Mouse (Mus musculus) left cerebral cortex, adult 2 months (tissue): ENCODE data around the gene Tfe3. TPM values are rescaled to one million over a fixed set of nuclear protein-coding genes. Genes with fewer than 3 reads are reported as not detected.
"Not testable (repeated sequence)": the region's sequence is repeated elsewhere in the genome, so short reads cannot be mapped to it uniquely, and the experiment has no call there.

Source experiments
- DNase-seq, 2 experiments: peaks; one replicate each; pipeline ENCODE4 v3.0.0; 2021 to 2022; ENCODE audit warnings: low spot score in 2 of 2, mixed read lengths in 1 of 2; ENCODE audit errors: extremely low spot score in 1 of 2
- H3K27ac ChIP-seq: fragments of 200-600 bp; 2 replicates; pipeline ENCODE4 v1.8.1; 2022
- H3K4me3 ChIP-seq: fragments of 200-600 bp; 2 replicates; pipeline ENCODE4 v1.8.1; 2022
- CTCF ChIP-seq: fragments of 200-600 bp; IDR thresholded peaks from 2 replicates; pipeline ENCODE4 v1.8.1; 2022; ENCODE audit warnings: antibody characterized with exemption, mild to moderate bottlenecking, moderate library complexity
- intact Hi-C: fragments of 180-260 bp; cut with DNase I; formaldehyde crosslinking; loops from one replicate; pipeline ENCODE4 v1.15.1; 2025
- microRNA-seq, 2 experiments: library from miRNA; unstranded; fragments of <30 nt; microRNA quantifications; one replicate each; pipeline ENCODE4 v1.2.0; 2021
- total RNA-seq, 2 experiments: library from RNA; stranded (reverse); gene quantifications; 2 replicates each; pipeline ENCODE4 v1.2.3; 2021

Tfe3 gene
- total RNA-seq, 2 experiments from 2014 or later = 30.9 to 35.1 TPM

DNA sequence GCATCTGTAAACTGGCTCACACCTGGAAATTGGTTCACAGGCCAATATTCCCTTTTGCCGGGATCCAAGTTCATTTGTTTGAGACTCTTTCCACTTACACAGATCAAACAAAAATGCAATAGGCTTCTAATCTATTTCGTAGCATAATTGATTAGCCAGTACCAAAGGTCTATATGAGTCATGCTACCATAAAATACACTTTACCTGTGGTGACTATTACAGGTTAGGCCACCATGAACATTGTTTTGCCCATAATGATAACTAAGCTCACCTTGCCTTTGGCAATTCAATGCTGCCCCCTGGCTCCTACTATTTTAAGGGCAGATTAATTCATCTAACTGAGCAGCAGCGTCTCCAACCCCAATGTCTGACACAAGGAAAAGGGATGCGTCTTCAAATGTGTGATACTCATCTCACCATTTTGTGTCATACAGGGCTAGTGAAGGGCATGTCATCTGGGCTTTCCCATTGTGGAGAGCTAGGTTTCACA is 20.3 kb downstream of the Tfe3 start:
- Histone ChIP-seq H3K4me3 (no peak overlapping the region), H3K27ac (no peak overlapping the region)
- intact Hi-C loops = no loop called here
- no peak for DNase-seq
- TF ChIP-seq CTCF = no peak

DNA sequence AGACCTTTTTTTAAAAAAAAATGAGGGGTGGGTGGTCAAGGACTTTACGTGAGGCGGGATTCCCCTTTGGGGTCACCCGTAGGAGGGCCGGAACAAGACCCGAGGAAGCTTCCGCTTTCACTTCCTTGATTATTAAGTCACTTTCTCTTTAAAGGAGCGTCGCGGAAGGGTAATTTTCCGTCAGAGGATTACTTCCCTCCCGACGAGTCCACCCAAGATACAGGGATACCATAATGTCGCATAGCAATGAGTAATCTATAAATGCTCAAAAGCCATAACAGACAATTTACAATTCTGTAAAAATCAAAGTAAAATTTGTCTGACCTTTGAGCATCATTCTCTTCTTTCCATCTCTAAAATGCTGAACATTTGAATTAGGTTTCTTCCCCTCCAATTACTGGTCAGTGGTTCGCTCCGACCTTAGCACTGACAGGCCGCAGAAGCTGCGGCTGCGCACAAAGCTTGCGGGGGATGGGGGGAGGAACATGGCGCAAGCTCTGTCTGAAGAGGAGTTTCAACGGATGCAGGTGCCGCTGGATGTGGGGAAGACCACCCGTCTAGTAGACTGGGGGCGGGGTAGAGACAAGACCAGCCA is 27.3 kb downstream of the Tfe3 start, which contains the start of gene Gripap1:
Gene Gripap1, plus strand, starts transcription at position 224 of the 595 bp plus-strand sequence.
- peak; percentile 67 to 72 for DNase-seq
- no peak for TF ChIP-seq CTCF
- Histone ChIP-seq H3K4me3 (peak within 1 kb of the TSS; percentile 64), H3K27ac (peak within 1 kb of the TSS; percentile 90)
- intact Hi-C loops = no loop called here

DNA sequence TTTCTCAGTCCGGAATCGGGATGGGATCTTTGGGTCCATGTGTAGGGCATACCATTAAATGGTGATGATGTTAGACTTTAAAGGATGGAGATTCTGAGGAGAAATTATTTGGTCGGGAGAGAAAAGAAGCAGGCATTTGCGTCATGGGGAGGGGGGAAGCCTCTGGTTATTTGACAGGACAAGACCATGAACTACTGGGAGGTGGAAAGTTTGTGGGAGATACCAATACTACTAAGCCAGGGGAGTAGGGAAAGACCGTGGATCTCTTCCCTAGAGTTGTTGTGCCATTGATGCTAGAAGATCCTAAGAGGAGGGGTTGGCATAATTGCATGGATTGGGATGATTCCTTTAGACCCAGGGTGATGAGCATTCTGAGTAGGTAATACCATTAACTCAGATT is 27.9 kb downstream of the Tfe3 start:
- DNase-seq = no peak
- peak overlapping the region; percentile 64 for H3K4me3 ChIP-seq
- intact Hi-C loops = no loop called here
- H3K27ac ChIP-seq = peak overlapping the region; percentile 90
- TF ChIP-seq CTCF = no peak

DNA sequence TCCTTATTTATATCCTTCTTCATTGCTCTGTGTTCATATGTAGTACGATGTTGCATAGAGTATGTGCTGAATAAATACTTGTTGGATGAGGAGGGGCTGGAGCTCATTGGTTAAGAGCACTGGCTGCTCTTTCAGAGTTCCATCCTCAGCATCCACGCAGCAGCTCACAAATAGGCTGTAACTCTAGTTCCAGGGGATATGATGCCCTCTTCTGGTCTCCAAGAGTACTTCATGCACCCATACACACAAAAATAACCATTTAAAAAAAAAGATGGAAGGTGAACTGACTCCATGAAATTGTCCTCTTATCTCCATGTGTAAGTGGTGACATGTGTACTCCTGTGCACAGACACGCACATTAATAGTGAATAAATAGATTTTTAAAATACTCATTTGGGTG is 31.0 kb downstream of the Tfe3 start:
- Histone ChIP-seq H3K27ac (no peak overlapping the region), H3K4me3 (no peak overlapping the region)
- intact Hi-C loops = no loop called here
- peak; percentile 43 for TF ChIP-seq CTCF
- DNase-seq = no peak

DNA sequence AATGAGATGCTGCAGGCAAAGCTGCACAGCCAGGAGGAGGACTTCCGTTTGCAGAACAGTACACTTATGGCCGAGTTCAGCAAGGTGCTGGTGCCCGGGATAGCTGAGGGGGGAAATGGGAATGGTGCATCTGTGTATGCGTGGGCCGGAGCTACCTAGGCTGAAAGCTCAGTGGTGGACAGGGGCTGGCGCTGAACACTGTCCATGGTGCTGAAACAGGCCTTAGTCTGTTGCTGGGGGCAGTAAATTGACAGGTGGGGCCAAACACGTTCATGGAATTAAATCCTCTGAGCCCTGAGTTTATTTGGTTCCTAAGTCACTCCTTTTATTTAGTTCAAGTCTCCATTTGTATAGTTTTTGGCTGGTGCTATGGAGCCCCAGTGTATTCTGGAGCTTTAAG is 32.7 kb downstream of the Tfe3 start:
- Histone ChIP-seq H3K4me3 (no peak overlapping the region), H3K27ac (no peak overlapping the region)
- no peak for TF ChIP-seq CTCF
- no peak for DNase-seq
- intact Hi-C loops = no loop called here

DNA sequence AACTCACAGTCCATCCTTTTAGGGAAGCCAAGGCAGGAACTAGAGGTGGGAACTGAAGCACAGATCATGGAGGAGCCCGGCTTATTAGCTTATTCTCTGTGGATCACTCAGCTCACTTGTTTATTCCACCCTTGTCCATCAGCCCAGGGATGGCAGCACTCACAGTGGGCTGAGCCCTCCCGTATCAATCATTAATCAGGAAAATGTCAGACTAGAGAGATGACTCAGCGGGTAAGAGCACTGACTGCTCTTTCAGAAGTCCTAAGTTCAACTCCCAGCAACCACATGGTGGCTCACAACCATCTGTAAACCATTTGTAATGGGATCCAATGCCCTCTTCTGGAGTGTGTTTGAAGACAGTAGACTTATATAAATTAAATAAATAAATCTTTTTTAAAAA is 35.0 kb downstream of the Tfe3 start:
- intact Hi-C loops = no loop called here
- no peak for TF ChIP-seq CTCF
- H3K4me3 ChIP-seq = no peak overlapping the region
- no peak for DNase-seq
- no peak overlapping the region for H3K27ac ChIP-seq

DNA sequence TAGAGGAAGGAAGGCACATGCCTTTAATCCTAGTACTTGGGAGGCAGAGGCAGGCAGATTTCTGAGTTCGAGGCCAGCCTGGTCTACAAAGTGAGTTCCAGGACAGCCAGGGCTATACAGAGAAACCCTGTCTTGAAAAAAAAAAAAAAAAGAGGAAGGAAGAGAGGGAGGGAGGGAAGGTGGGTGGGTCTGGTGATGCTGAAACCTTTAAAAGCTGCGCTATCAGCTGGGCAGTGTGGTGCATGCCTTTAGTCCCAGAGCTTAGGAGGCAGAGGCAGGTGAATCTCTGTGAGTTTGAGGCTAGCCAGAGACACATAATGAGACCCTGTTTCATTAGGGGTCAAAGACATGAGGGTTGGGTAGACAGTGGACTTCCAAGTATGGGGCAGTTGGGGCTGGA is 39.8 kb downstream of the Tfe3 start:
- DNase-seq, H3K4me3 ChIP-seq, H3K27ac ChIP-seq, intact Hi-C loops: not testable (repeated sequence)

DNA sequence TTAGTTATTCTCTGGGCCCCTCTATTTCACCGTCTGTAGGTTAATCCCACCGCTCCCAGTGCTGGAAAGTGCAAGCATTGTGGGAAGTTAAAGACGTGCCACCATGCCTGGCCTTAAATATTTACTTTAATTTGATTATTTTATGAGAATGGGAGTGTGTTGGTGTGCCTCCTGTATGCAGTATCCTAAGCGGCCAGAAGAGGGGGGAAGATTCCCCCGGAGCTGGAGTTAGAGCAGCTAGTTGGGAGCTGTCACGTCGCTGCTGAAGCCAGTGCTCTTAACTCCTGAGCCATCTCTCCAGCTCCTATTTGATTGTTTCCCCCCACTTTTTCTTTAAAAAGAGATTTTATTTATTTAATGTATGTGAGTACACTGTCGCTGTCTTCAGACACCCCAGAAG is 52.7 kb downstream of the Tfe3 start:
- H3K4me3 ChIP-seq, DNase-seq, intact Hi-C loops, H3K27ac ChIP-seq: not testable (repeated sequence)
- peak; percentile 46 for TF ChIP-seq CTCF

DNA sequence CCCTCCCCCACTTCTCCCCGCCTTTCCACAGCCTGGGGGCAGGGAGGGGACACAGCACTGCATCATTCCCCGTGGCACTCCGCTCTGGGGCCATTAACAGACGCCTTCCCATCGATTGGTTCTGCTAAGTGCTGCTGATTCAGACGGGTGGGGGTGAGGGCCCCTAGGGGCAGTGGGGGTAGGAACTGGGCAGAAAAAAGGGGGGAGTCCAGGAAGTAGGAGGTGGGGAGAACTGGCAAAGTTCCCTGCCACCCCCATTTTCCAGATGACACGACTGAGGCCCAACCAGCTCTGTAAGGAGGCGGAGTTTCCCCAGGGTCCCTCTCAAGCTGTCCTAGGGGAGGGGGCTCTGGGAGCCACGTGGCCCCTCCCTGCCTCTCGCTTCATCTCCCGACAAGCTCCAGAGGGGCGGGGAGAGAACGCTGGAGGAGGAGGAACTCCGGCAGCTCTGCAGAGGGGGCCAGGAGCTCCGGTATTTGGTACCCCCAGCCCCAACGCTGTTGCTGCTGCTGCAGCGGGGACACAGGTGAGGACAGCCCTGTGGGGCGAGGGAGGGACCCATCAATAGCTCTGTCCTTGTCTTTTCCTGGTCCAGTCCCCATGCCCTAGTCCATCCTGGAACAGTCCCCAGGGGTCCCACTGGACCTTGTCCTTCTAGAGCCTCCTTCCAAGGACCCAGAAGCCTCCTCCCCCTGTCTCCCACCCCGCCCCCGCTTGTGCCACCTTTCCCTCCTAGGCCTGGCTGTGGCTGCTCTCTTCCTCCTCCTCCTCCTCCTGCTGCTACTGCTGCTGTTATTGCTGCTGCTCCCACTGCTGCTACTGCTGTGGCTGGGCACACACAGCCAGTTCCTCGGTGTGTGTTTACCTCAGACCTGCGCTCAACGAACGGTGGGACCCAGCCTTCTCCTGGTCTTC is 59.8 kb downstream of the Tfe3 start, which contains the start of gene Kcnd1:
Gene Kcnd1, plus strand, starts transcription at position 425 of the 915 bp plus-strand sequence.
- intact Hi-C loops = no loop called here
- Histone ChIP-seq H3K27ac (peak within 1 kb of the TSS; percentile 12), H3K4me3 (peak within 1 kb of the TSS; percentile 51)
- no peak for TF ChIP-seq CTCF
- peak; percentile 32 to 52 for DNase-seq

Small RNA genes within 50 kb of the gene (microRNA-seq; reads per million reads assigned to microRNA genes)
- gene Mir1198 = 79.1 to 153 reads per million in 2 experiments

Other genes starting within 250 kb of the Tfe3 start
- gene Foxp3, start 188.9 kb upstream of the Tfe3 start, total RNA-seq = not detected
- 10 to 100 TPM; 21.9 to 26.8 TPM for gene Ppp1r3f, start 188.3 kb upstream of the Tfe3 start, total RNA-seq
- gene Ccdc22, start 157.0 kb upstream of the Tfe3 start, total RNA-seq = 10 to 100 TPM; 30.1 to 31.5 TPM
- under 1 TPM; 0.19 to 0.27 TPM for gene Cacna1f, start 155.5 kb upstream of the Tfe3 start, total RNA-seq
- gene Syp, start 124.1 kb upstream of the Tfe3 start, total RNA-seq = 1,000 to 10,000 TPM; 1,746 to 1,868 TPM
- 1 to 10 TPM; 1.1 to 2.4 TPM for gene Prickle3, start 105.3 kb upstream of the Tfe3 start, total RNA-seq
- 1 to 10 TPM; 6.5 to 8.8 TPM for gene Plp2, start 91.2 kb upstream of the Tfe3 start, total RNA-seq
- gene Magix, start 81.3 kb upstream of the Tfe3 start, total RNA-seq = under 1 TPM; 0.16 to 0.43 TPM
- 10 to 100 TPM; 32.9 to 34.5 TPM for gene Gpkow, start 65.4 kb upstream of the Tfe3 start, total RNA-seq
- 10 to 100 TPM; 61.0 to 68.9 TPM for gene Wdr45, start 48.2 kb upstream of the Tfe3 start, total RNA-seq
- not detected for gene Gm45208, start 40.3 kb upstream of the Tfe3 start, total RNA-seq
- 10 to 100 TPM; 88.9 to 92.7 TPM for gene Praf2, start 34.1 kb upstream of the Tfe3 start, total RNA-seq
- 10 to 100 TPM; 26.3 TPM for gene Ccdc120, start 11.7 kb upstream of the Tfe3 start, total RNA-seq
- gene Gripap1, start 27.2 kb downstream of the Tfe3 start, total RNA-seq = 100 to 1,000 TPM; 109 to 113 TPM
- gene Kcnd1, start 59.7 kb downstream of the Tfe3 start, total RNA-seq = 1 to 10 TPM; 7.7 to 9.3 TPM
- 10 to 100 TPM; 76.4 to 84.1 TPM for gene Otud5, start 78.8 kb downstream of the Tfe3 start, total RNA-seq
- 10 to 100 TPM; 53.6 to 56.3 TPM for gene Pim2, start 115.7 kb downstream of the Tfe3 start, total RNA-seq
- 10 to 100 TPM; 31.9 to 39.6 TPM for gene Slc35a2, start 121.5 kb downstream of the Tfe3 start, total RNA-seq
- 10 to 100 TPM; 80.5 to 83.6 TPM for gene Pqbp1, start 136.7 kb downstream of the Tfe3 start, total RNA-seq
- 10 to 100 TPM; 19.3 to 27.4 TPM for gene Timm17b, start 136.8 kb downstream of the Tfe3 start, total RNA-seq
- gene Gm10491, start 145.3 kb downstream of the Tfe3 start, total RNA-seq = not detected
- not detected for gene Gm10490, start 147.0 kb downstream of the Tfe3 start, total RNA-seq
- 100 to 1,000 TPM; 463 to 503 TPM for gene Pcsk1n, start 157.3 kb downstream of the Tfe3 start, total RNA-seq
- not detected for gene Eras, start 166.0 kb downstream of the Tfe3 start, total RNA-seq
- gene Hdac6, start 185.3 kb downstream of the Tfe3 start, total RNA-seq = 10 to 100 TPM; 50.3 to 52.7 TPM
- not detected for gene Gata1, start 215.5 kb downstream of the Tfe3 start, total RNA-seq